Mouse (Mus musculus) olfactory bulb, adult 2 months (tissue): ENCODE measurements around the gene Wdr43.

Experiments used
- CTCF ChIP-seq: fragments of 200-500 bp; IDR thresholded peaks from 2 replicates; pipeline ENCODE4 v1.5.1; 2012; ENCODE audit warnings: low read depth, mild to moderate bottlenecking, low read length, moderate library complexity; ENCODE audit not compliant: insufficient read depth
- POLR2A ChIP-seq: fragments of 200-500 bp; IDR thresholded peaks from 2 replicates; pipeline ENCODE4 v1.6.1; 2012; ENCODE audit warnings: mild to moderate bottlenecking, low read depth, low read length, moderate library complexity; ENCODE audit not compliant: insufficient read depth

DNA sequence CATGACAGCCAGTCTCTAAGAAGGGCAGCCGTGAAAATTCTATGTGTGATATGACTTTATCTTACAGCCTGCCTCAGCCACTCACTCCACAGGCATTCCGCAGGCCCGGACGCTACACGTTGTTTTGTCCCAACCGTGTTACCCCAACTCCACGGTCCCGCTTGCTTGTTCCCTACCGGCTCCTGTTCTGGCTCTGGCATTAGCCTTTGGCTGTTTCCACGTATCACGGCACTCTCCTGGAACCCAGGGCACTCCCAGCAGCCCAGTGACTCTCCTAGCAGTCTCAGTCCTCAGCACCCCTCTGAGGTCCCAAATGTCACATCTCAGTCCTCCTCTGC, 82.9 kb downstream of the Wdr43 start:
- TF ChIP-seq CTCF = no peak
- TF ChIP-seq POLR2A = no peak
